17 mouse cellular contexts compared by ENCODE assay signal in the genomic region with DNA sequence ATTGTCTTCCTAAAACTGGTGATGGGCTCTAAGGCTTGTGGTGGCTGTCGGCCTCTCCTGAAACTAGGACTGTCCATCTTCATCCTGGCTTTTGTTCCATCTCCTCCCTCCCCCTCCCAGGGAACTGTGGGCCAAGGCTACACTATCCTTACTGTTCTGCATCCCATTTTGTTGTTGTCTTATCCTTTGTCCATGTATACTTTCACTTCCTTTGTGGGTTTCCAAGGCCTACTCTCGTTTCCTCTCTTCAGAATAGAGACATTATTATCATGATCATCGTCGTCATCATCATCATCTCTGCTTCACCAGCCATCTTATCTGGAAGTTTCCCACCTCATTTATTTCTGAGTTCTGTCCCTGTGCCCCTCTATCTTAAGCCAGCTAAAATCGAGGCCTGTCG.
"Had no signal": no experiment of that assay in that cellular context is flagged by ENCODE, and none has a peak within 500 bp of the region (broad histone marks: within the 10 kb centered on the region; RNA-seq: fewer than 3 reads in every experiment).

No protein-coding gene starts in this region.

- H3K36me3 ChIP-seq: midbrain, embryonic 13.5 days; neural tube, embryonic 12.5 days; stomach, embryonic 15.5 days had no signal

- H3K9ac ChIP-seq: liver, embryonic 14.5 days; lung, embryonic 14.5 days; midbrain, embryonic 13.5 days; neural tube, embryonic 12.5 days; stomach, embryonic 15.5 days had no signal

- H3K4me2 ChIP-seq: lung, embryonic 14.5 days; midbrain, embryonic 11.5 days; midbrain, embryonic 13.5 days; neural tube, embryonic 12.5 days; stomach, embryonic 15.5 days had no signal

- ATAC-seq: midbrain, embryonic 13.5 days; midbrain, embryonic 16.5 days had no signal

- H3K4me3 ChIP-seq: megakaryocyte, embryonic 14.5 days; midbrain, embryonic 13.5 days; neural tube, embryonic 12.5 days; stomach, embryonic 15.5 days had no signal

- H3K4me1 ChIP-seq: midbrain, embryonic 13.5 days; neural tube, embryonic 12.5 days; stomach, embryonic 15.5 days had no signal

- DNase-seq: lung, adult 18-20 months; lung, embryonic 14.5 days; lung, postnatal 10 days; lung, postnatal 36 days; right cerebral cortex, postnatal 14 days; thymus, adult 2 months; thymus, postnatal 25 days; thymus, postnatal 4 days had no signal

- H3K9me3 ChIP-seq: megakaryocyte, embryonic 14.5 days; midbrain, embryonic 13.5 days; neural tube, embryonic 12.5 days; stomach, embryonic 15.5 days had no signal

- H3K27ac ChIP-seq: liver, embryonic 14.5 days; macrophage; midbrain, embryonic 13.5 days; neural tube, embryonic 12.5 days; stomach, embryonic 15.5 days; stomach, postnatal 0 days had no signal

- H3K27me3 ChIP-seq: megakaryocyte, embryonic 14.5 days; midbrain, embryonic 13.5 days; neural tube, embryonic 12.5 days; stomach, embryonic 15.5 days had no signal
